Mouse (Mus musculus) midbrain, embryonic 14.5 days (tissue): ENCODE results near the gene Mrpl47. TPM values are rescaled to one million over a fixed set of nuclear protein-coding genes. Genes with fewer than 3 reads are reported as not detected.
"Not testable (repeated sequence)": the region's sequence is repeated elsewhere in the genome, so short reads cannot be mapped to it uniquely, and the experiment has no call there.

Source experiments
- ATAC-seq: fragments of 200-750 bp; cut with Nextera tagmentation; 2 replicates; pipeline ENCODE4 v1.8.0; 2017; ENCODE audit warnings: moderate number of reproducible peaks, moderate library complexity; ENCODE audit not compliant: low FRiP score, low TSS enrichment
- DNase-seq: peaks from one replicate; pipeline ENCODE4 v3.0.0-alpha.2; 2015
- H3K27ac ChIP-seq: fragments of 300-500 bp; sonication (generic); replicated peaks from 2 replicates; pipeline ENCODE4 v1.5.1; 2014; ENCODE audit warnings: mild to moderate bottlenecking, low read depth, low read length, moderate library complexity
- H3K27me3 ChIP-seq: fragments of 300-500 bp; sonication (generic); 2 replicates; pipeline ENCODE4 v1.6.1; 2014; ENCODE audit warnings: low read length, control low read depth, mixed read lengths; ENCODE audit not compliant: control insufficient read depth, insufficient read depth
- H3K36me3 ChIP-seq: fragments of 300-500 bp; sonication (generic); 2 replicates; pipeline ENCODE4 v1.6.1; 2014; ENCODE audit warnings: low read length, control low read depth; ENCODE audit not compliant: control insufficient read depth, insufficient read depth
- H3K4me1 ChIP-seq: fragments of 300-500 bp; sonication (generic); 2 replicates; pipeline ENCODE4 v1.6.1; 2014; ENCODE audit warnings: mild to moderate bottlenecking, antibody characterized with exemption, low read length, control low read depth; ENCODE audit not compliant: control insufficient read depth, insufficient read depth
- H3K4me2 ChIP-seq: fragments of 300-500 bp; sonication (generic); 2 replicates; pipeline ENCODE4 v1.6.1; 2014; ENCODE audit warnings: mild to moderate bottlenecking, low read length, moderate library complexity
- H3K4me3 ChIP-seq: fragments of 300-500 bp; sonication (generic); replicated peaks from 2 replicates; pipeline ENCODE4 v1.5.1; 2014; ENCODE audit warnings: low read depth, low read length
- H3K9ac ChIP-seq: fragments of 300-500 bp; sonication (generic); replicated peaks from 2 replicates; pipeline ENCODE4 v1.6.1; 2014; ENCODE audit warnings: mild to moderate bottlenecking, low read length, moderate library complexity
- H3K9me3 ChIP-seq: fragments of 300-500 bp; sonication (generic); 2 replicates; pipeline ENCODE4 v1.6.1; 2016; ENCODE audit warnings: low read length, control low read depth, mixed read lengths; ENCODE audit not compliant: control insufficient read depth
- WGBS: fragments of 180-500 bp; shearing (Covaris S2); extraction: QIAGEN DNeasy Blood & Tissue Kit; methylation state at CpG from one replicate; pipeline ENCODE4 v1.1.7; 2014; 5-methylcytosine and 5-hydroxymethylcytosine counted together
- polyA plus RNA-seq: library from polyadenylated mRNA; unstranded; fragments of >200 nt; fragmentation: Nextera tagmentation; extraction: Ambion mirVana; gene quantifications from 2 replicates; pipeline ENCODE4 v1.2.1, GENCODE M21; 2014

Mrpl47 gene
- polyA plus RNA-seq, 1 experiment from 2014 or later, result 39.0 TPM

DNA sequence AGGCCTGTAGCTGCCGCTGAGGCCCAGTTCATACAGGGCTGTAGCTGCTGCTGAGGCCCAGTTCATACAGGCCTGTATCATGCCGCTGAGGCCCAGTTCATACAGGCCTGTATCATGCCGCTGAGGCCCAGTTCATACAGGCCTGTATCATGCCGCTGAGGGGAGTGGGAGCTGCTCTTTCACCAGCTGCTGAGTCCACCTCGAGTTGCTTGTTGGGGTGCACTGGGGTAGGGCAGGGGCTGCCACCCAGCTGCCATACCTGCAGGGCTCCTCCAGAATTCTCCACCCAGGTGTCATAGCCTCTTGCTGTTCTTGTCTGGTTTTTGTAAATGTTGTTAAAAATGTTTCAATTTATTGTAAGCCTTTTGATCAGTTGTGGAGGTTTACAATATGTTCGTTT is 20.0 kb downstream of the Mrpl47 start:
- DNase-seq, H3K4me2 ChIP-seq, H3K4me3 ChIP-seq, ATAC-seq, H3K9me3 ChIP-seq, H3K27me3 ChIP-seq, H3K9ac ChIP-seq, H3K4me1 ChIP-seq, H3K27ac ChIP-seq: not testable (repeated sequence)
- 97% methylated on average over 6 of the region's 6 CpGs for WGBS
- H3K36me3 ChIP-seq, result peaks cover 95% of the 10 kb centered on the region

DNA sequence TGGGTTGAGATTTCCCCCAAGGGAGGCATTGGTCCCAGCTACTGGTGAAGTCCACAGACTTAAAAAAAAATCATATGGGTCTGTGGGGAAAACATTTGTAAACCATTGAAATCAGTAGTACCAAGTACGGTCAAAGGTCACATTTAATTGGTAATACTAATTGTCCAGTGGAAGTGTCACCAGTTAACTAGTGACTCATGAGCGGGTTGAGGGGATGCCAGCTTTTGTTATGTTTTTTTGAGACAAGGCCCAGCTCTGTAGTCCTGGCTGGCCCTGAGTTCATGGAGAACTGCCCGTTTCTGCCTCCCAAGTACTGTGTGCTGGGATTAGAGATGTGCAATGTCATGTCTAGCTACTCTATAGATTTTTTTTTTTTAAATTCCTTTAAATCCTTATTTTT is 23.7 kb downstream of the Mrpl47 start:
- Histone ChIP-seq H3K4me2 (no peak overlapping the region), H3K9me3 (no peaks in the 10 kb centered on the region), H3K4me3 (no peak overlapping the region), H3K27me3 (no peaks in the 10 kb centered on the region), H3K4me1 (peaks cover 4% of the 10 kb centered on the region; the same call in 1 of the 2 replicates), H3K9ac (no peak overlapping the region), H3K27ac (no peak overlapping the region), H3K36me3 (peaks cover 69% of the 10 kb centered on the region)
- DNase-seq, result no peak
- ATAC-seq, result no peak
- WGBS, result 96% methylated on average over 3 of the region's 3 CpGs

DNA sequence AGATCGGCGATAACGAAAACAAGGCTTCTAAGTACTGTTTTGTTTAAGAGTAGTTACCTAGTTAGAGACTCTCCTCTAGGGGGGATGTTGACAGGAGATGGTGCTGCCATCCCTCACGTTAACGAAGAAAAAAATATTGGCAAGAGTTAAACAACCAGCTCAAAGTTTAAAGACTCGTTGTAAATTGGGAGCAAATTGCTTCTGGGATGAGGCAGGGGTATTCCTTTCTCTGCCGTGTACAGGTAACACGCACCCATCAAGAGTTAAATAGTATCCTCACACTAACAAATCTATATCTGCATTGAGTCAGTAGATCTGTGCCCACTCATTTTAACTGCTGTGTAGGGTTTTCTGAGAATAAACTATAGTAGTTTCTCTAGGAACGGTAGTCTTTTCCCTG is 28.0 kb downstream of the Mrpl47 start:
- 9% methylated on average over 9 of the region's 9 CpGs for WGBS
- H3K36me3 ChIP-seq, result peaks cover 28% of the 10 kb centered on the region
- H3K27ac ChIP-seq, result peak overlapping the region; percentile 91
- DNase-seq (no peak), ATAC-seq (no peak)
- H3K4me3 ChIP-seq, result peak overlapping the region; percentile 96
- H3K27me3 ChIP-seq, result no peaks in the 10 kb centered on the region
- peaks cover 4% of the 10 kb centered on the region; the same call in 1 of the 2 replicates for H3K4me1 ChIP-seq
- H3K9ac ChIP-seq, result peak overlapping the region; percentile 96
- no peaks in the 10 kb centered on the region for H3K9me3 ChIP-seq
- H3K4me2 ChIP-seq, result peak overlapping the region; percentile 80

DNA sequence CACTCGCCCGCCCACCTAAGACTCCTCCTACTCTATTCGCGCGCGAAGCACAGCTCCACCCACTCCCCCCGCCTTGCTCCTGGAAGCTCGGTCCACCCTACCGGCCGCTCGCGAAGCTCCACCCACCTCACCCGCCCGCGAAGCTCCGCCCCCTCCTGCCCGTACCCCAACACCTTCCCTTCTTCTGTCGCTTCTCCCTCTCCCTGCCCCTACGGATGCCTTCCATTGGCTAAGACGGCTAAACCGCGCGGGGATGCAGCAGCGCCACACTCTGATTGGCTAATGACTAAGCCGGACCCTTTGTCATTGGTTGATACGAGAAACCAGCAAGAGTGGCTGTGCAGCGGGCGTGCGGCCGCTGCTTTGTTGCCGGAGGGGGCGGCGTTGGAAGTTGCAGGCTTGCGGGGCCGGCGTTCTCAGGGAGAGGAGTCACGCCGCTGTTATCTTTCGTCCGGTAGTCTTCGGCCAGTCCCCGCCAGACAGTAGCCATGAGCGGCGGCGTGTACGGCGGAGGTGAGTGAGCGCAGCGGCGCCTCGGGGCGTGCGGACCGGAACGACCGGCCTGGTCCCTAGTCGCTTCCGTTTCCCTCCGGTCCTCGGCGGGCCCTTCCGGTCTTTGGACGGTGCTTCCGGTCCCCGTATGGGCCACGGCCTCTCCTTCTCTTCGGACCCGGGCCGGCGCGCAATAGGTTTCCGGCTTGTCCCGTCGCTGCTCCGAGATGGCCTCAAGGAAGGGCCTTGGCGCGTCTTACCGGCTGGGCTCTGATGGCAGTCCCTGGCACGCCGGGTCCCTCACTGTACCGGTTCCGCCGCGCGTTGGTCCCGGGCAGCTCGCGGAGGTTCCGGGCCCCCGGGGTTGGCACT is 28.8 kb downstream of the Mrpl47 start:
- Histone ChIP-seq H3K9ac (peak overlapping the region; percentile 96), H3K4me2 (peak overlapping the region; percentile 80), H3K4me1 (peaks cover 4% of the 10 kb centered on the region; the same call in 1 of the 2 replicates), H3K36me3 (peaks cover 20% of the 10 kb centered on the region), H3K4me3 (peak overlapping the region; percentile 96), H3K27ac (peak overlapping the region; percentile 91), H3K27me3 (no peaks in the 10 kb centered on the region), H3K9me3 (no peaks in the 10 kb centered on the region)
- DNase-seq (peak; percentile 98), ATAC-seq (peak; percentile 100)
- WGBS, result under 1% methylated on average over 90 of the region's 90 CpGs

DNA sequence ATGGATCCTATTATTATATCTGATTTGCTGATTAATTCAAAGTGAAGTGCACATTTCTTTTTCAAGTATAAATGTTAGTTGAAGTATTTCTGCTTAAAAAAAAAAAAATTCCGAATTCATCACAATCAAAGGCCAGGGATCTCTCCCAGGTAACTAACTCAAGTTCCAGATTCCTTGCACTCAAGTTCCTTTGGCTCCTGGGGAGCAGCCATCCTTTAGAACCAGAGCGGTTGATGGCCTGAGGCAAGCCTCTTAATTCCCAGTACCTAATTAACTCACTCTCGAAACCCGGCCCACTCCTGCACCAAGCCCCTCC is 29.4 kb downstream of the Mrpl47 start:
- DNase-seq (no peak), ATAC-seq (no peak)
- WGBS, result 4% methylated on average over 4 of the region's 4 CpGs
- Histone ChIP-seq H3K4me3 (peak overlapping the region; percentile 96), H3K9ac (no peak overlapping the region), H3K27me3 (no peaks in the 10 kb centered on the region), H3K36me3 (peaks cover 14% of the 10 kb centered on the region), H3K9me3 (no peaks in the 10 kb centered on the region), H3K4me2 (peak overlapping the region; percentile 44), H3K27ac (0 out of 2 replicates have a peak overlapping the region, but pooled peaks have one; percentile 6), H3K4me1 (peaks cover 4% of the 10 kb centered on the region; the same call in 1 of the 2 replicates)

DNA sequence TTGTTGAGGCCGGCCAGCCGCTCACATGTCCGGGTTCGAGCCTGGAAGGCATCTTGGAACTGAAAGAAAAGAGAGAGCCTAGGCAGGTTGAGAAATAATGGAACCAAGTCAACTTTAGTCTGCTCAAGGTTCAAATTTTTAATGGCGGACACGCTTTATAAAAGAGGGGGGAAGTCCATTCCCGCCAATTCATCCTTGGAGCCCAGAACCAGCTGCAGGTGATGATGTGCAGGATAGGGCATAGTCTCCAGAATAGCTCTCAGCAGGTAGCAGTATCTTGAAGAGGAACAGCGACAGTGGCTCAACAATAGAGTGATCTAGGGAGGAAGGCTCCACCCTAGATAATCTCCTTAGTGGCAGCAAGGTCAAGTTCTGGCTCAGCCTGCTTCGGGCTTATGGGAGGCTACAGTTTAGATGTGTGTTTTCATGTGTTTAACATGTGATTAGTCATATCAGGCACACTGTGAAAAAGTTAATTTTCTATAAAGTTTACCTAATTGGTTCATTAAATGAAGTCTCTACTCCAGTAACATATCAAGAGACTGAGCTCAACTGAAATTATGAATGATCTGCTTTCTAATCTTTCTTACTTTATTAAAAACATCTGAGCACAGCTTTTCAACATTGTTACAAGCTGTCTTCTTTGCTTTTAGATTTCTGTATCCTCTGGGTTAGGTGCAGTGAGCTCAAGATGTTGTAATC is 31.6 kb downstream of the Mrpl47 start, which contains the start of gene Actl6a:
TSS of gene Actl6a (plus strand) at position 652 of the 702 bp plus-strand sequence.
- WGBS, result 81% methylated on average over 9 of the region's 9 CpGs
- not testable (repeated sequence) for H3K4me1 ChIP-seq, H3K9ac ChIP-seq, H3K4me2 ChIP-seq, DNase-seq, H3K27ac ChIP-seq, ATAC-seq, H3K36me3 ChIP-seq, H3K9me3 ChIP-seq, H3K4me3 ChIP-seq, H3K27me3 ChIP-seq

DNA sequence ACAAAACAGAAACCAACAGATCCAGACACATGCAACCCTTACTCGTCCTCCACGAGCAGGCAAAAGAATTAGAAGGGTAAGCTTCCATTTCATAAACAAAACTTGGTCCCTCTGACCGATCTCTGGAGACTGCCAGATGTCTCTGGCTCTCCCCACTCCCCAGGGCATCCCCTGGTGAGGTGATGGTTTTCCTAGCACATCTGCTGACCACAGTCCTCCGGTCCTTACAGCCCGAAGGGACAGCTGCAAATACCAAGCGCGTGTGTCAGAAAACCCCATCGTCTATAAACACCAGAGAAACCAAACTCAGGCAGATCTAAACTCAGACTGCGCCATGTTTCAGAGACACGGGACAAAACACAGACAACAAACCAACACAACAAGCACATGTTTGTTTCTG is 32.8 kb downstream of the Mrpl47 start:
- DNase-seq, H3K36me3 ChIP-seq, H3K4me1 ChIP-seq, H3K9ac ChIP-seq, H3K9me3 ChIP-seq, H3K27me3 ChIP-seq, H3K27ac ChIP-seq, H3K4me3 ChIP-seq, ATAC-seq, H3K4me2 ChIP-seq: not testable (repeated sequence)
- 93% methylated on average over 10 of the region's 10 CpGs for WGBS

DNA sequence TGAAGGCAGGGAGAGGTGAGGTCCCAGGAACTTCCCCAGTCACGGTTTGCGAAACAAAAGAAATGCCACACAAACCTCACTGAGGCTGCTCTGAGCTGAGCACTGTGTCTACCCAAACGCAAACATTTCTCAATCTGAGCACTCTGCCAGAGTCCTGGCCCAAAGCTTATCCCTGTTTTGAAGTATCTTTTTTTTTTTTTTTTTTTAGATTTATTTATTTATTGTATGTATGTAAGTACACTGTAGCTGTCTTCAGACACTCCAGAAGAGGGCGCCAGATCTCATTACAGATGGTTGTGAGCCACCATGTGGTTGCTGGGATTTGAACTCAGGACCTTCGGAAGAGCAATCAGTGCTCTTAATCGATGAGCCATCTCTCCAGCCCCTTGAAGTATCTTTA is 33.4 kb downstream of the Mrpl47 start:
- not testable (repeated sequence) for DNase-seq, H3K9me3 ChIP-seq, H3K27me3 ChIP-seq, H3K4me2 ChIP-seq, H3K9ac ChIP-seq, H3K27ac ChIP-seq, H3K4me1 ChIP-seq, ATAC-seq, H3K4me3 ChIP-seq, H3K36me3 ChIP-seq
- WGBS, result 96% methylated on average over 6 of the region's 6 CpGs
